Mouse (Mus musculus) urinary bladder, adult 18-20 months (tissue): ENCODE results near the gene Tnp2.
A peak's percentile ranks its signal among the peaks of the same experiment; 100 is the strongest.

ENCODE experiments used
- DNase-seq, 2 experiments: peaks; one replicate each; pipeline ENCODE4 v3.0.0; 2022; ENCODE audit warnings: low spot score in 2 of 2, mixed read lengths in 2 of 2

The Tnp2 gene

GRCm38 (mm10) chr16:10788866-10789265 lies 406 bp upstream of the Tnp2 start:
- DNase-seq, result no peak

GRCm38 (mm10) chr16:10787548-10788058 lies 857 bp downstream of the Tnp2 start:
- DNase-seq, result no peak

- no peak for DNase-seq
Measured at GRCm38 (mm10) chr16:10786782-10787547, 1.5 kb downstream of the Tnp2 start.

- peak; percentile 44 to 79 for DNase-seq
Measured at GRCm38 (mm10) chr16:10786288-10786687, 2.2 kb downstream of the Tnp2 start.

DNA sequence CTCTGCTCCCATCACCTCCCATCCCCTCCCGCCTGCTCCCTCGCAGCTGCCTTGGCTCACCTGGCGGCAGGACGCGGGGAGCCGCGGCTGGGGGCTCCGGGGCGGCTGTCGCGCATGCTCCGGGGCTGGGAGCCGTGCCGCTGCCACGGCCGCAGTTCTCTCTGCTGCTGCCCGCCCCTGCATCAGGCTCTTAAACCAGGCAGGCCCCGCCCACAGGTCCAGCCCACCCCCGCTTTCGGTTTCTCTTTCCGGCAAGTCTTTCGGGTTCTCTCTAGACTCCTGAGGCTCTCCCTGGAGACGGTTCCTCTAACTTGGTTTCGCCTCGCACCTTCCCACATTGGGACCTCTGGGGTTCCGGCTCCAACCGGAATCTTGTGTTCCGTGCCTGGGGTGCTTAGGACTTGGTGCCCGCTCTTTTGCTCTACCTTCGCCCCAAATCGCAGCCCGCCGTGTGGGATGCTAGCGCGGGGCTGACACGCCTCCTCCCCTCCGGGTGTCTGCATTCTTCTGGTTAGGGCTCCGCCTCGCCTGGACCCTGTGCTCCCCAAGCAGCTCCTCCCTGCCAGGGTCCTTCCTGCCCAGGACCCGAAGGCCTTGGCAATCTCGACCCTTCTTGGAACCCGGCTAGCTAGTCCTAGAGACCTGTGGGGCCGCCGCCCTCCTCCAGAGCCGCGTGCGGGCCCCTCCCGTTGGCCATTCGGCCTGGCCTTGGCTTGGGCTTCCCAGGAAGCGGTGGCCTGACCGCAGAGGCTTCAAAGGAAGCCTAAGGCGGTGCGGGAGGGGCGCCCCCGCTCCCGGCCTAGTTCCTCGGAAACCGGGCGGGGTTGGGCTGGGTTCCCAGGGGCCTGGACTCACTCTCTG lies 2.9 kb downstream of the Tnp2 start, which contains the start of gene Socs1:
Socs1 (minus strand) TSS at position 166 of the 861 bp plus-strand sequence.
- peak; percentile 85 to 87 for DNase-seq

GRCm38 (mm10) chr16:10784793-10785370 lies 3.6 kb downstream of the Tnp2 start:
- DNase-seq, result peak; percentile 85 to 86

DNA sequence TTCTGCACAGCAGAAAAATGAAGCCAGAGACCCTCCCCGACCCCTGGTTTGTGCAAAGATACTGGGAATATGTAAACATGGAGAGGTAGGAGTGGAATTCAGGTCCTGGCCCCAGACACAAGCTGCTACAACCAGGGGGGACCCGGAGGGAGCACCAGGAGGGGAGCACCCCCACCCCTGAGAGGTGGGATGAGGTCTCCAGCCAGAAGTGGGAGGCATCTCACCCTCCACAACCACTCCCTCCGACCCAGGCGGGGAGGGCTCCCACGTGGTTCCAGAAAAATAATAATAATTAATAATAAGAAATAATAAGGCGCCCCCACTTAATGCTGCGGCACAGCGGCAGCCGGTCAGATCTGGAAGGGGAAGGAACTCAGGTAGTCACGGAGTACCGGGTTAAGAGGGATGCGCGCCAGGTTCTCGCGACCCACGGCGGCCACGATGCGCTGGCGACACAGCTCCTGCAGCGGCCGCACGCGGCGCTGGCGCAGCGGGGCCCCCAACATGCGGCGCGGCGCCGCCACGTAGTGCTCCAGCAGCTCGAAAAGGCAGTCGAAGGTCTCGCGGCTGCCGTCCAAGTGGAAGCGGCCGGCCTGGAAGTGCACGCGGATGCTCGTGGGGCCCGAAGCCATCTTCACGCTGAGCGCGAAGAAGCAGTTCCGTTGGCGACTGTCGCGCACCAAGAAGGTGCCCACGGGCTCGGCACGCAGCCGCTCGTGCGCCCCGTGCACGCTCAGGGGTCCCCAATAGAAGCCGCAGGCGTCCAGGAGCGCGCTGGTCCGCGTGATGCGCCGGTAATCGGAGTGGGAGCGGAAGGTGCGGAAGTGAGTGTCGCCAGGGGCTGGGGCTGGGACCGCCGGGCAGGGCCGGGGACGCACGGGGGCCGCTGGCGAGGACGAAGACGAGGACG lies 4.3 kb downstream of the Tnp2 start:
- no peak for DNase-seq

DNA sequence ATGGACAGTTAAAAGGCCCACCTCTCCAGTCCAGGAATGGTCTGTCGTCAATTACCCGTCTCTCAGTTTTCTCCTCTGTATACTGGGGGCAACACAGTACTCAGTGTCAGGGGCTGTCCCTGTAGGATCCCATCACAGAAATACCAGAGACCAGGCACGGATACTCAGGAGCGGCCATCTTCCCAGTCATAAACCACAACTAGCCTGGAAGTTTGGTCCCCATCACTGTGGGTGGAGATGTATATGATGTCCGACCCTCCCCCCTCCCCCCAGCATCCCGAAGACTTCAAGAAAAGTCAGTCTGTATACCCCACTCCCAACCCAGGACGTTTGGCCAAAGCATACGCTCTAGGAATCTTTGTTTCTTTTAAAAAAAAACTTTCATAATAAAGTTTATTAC lies 5.0 kb downstream of the Tnp2 start:
- DNase-seq, result no peak

- DNase-seq, result no peak
Measured at GRCm38 (mm10) chr16:10783152-10783434, 5.4 kb downstream of the Tnp2 start.

DNA sequence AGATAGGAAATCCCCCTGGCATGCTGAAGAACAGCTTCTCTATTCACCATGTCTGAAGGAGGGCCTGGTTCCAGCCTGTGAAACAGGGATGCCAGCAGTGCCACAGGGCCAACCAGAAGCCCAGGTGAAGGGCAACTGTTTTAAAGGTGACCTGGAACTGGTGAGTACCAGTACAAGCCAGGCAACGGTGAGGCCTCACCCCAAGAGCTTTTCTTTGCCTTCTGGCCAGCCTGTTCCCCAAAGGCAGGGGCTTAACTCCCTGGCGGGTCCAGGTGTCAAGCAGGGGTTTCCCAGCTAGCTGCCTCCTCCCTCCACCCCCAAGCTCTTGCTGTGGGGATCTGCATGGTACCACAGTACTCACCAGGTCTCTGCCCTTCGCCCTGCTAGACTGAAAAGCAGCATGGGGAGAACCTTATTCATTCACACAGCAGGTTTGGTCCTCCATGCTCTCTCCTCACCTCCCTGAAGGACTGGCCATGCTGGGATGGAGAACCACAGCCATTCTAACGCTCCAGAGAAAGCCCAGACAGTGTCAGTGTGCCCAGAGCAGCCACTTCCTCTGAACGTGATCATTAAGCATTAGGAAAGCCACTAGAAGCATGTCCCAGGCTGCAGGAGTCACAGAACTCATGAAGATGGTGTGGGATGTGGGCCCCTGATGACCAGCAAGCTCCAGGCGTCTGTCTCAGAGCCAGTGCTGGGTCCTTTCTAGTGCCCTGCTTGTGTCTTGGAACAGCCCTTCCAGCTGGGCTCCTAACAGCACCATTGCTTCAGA lies 5.9 kb downstream of the Tnp2 start:
- no peak for DNase-seq

DNA sequence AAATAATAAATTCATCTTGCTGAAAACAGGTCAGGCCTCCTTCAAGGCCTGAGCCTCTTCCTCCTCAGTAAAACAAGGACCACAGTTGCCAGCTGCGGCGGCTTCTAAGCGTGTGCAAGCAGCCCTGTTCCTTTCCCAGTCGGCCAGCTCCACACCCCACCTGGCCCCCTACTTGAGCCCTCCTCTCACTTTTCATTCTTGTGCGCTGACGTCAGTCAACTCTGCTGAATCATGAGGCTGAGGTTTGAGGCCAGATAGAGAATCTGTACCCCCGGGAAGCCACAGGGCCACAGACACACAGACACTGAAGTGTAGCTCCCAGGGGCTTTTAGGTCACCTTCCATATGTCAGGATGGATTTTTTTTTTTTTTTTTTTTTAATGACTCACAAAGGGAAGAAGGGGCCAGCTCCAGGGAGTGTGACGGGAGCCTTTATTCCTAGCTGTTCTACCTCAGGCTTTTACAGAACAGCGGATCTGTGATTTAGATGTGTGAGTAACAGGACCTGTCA lies 6.5 kb downstream of the Tnp2 start:
- no peak for DNase-seq

DNA sequence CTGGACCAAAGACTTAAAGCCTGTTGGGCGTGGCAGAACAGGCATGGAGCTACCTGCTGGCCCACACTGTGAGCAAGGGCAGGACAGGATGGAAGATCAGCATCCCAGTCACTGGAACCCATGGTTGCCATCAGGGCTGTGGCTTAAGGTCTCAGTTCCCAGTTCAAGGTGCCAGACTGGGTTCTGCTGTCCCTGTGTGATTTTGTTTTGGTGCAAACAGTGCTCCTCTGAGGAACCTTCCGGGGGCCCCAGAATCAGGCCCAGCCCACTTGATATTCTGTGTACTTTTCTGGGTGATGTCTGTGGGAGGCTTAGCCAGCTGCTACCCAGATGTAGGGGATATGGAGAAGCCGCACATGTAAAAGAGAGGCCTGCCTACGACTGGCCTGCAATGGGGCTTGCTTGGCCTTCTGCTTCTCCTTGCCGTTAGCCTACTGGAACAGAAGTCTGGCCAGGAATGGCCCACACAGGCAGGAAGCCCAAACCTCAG lies 7.8 kb downstream of the Tnp2 start:
- DNase-seq, result no peak

GRCm38 (mm10) chr16:10777579-10778160 lies 10.8 kb downstream of the Tnp2 start:
- no peak for DNase-seq

DNA sequence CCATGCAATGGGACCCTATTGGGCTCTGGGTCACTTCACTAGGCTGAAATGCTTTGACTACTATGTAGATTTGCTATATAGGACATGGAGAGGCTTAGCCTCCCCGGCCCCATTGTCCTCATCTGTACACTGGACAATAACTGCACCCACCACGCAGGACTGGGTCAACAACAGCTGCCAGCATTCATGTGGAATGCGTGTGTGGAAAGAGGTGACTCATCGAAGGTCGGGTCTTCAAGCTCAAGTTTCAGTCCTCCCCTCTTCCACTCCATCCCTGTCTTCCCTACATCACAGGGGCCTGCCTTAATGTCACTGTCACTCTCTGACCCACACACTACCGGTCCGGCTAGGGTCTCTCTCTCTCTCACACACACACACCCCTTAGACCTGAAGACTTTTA lies 12.1 kb downstream of the Tnp2 start:
- DNase-seq, result no peak

DNA sequence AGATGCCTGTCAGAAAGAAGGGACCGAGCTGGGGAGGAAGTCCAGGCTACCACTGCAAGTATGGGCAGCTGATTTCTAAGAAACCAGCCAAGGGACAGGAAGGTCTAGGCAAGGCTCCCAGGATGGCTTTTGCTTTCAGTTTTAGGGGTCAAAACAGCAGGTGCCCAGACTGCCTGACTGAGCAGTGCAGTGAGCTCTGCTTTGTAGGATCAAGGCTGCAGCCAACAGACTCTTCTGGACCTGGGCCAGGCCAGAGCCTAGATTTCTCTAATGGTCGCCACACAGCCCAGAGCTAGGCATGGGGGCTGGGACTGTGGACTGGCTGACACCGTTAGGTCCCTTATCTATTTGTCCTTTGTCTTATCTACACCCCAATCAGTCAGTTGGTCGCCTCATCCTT lies 13.7 kb downstream of the Tnp2 start:
- DNase-seq, result no peak

GRCm38 (mm10) chr16:10773543-10773942 lies 14.9 kb downstream of the Tnp2 start:
- DNase-seq, result no peak

- DNase-seq, result no peak
Measured at GRCm38 (mm10) chr16:10771769-10772510, 16.5 kb downstream of the Tnp2 start.

DNA sequence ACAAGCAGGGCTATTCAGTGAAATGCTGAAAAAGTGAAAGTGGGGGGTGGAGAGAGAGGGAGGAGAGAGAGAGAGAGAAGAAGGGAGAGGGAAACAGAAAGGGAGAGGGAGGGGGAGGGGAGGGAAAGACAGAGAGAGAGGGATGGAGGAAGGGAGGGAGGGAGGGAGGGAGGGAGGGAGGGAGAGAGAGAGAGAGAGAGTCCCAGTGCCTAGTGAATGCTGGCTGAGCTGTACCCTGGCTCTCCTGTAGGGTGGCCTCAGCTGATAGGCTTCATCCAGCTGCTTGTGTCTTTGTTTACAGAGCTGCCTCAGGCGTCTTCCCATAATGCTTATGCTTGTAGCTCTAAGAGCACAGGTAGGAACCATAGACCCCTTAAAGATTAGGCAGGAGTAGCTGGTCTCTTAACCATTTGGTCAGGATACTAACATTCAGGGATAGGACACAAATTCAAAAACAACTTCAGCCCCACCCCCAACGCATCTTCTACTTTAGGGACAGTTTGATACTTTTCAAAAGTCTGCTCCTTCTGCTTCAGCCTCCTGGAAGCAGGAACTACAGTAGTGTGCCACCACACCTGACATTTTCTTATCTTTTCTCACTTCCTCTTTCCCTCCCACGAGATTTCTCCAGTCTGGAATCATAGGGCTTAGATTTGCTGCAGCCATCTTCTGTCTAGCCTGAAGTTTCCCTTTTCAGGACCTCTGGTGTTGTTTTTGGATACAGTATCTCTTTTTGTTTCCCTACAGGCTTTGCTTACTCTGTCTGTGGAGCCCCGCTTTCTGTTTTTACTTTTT lies 17.7 kb downstream of the Tnp2 start:
- DNase-seq, result no peak
